Mouse (Mus musculus): ENCODE data around the gene Cdc20. TPM values are rescaled to one million over a fixed set of nuclear protein-coding genes. Genes with fewer than 3 reads are reported as not detected.

The Cdc20 gene
- polyA plus RNA-seq, 1 experiment from 2014 or later, result 270 TPM

DNA sequence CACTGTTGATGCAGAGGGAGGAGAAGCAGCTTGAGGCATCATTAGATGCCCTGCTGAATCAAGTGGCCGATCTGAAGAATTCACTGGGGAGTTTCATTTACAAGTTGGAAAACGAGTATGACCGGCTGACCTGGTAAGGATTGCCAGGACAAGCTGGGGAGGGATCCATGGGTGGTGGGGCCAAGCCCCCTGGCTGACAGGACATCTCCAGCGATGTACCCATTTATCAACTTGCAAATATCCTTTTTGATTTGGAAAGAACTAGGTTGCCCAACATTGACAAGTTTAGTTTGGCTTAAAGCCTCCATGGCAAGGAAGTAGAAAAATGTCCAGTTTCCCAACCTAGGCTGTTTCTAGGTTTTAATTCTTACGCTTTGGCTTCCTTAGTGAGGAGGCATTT is 26.3 kb downstream of the Cdc20 start:
- WGBS, result 87% methylated on average over 5 of the region's 5 CpGs
- Histone ChIP-seq H3K9me3 (no peaks in the 10 kb centered on the region), H3K4me3 (no peak overlapping the region), H3K27ac (no peak overlapping the region), H3K4me1 (peaks cover 16% of the 10 kb centered on the region), H3K36me3 (peaks cover 49% of the 10 kb centered on the region), H3K27me3 (ENCODE audit: insufficient read depth, poor library complexity, severe bottlenecking) (no peaks in the 10 kb centered on the region)
- DNase-seq (ENCODE audit: low spot score), result no peak

DNA sequence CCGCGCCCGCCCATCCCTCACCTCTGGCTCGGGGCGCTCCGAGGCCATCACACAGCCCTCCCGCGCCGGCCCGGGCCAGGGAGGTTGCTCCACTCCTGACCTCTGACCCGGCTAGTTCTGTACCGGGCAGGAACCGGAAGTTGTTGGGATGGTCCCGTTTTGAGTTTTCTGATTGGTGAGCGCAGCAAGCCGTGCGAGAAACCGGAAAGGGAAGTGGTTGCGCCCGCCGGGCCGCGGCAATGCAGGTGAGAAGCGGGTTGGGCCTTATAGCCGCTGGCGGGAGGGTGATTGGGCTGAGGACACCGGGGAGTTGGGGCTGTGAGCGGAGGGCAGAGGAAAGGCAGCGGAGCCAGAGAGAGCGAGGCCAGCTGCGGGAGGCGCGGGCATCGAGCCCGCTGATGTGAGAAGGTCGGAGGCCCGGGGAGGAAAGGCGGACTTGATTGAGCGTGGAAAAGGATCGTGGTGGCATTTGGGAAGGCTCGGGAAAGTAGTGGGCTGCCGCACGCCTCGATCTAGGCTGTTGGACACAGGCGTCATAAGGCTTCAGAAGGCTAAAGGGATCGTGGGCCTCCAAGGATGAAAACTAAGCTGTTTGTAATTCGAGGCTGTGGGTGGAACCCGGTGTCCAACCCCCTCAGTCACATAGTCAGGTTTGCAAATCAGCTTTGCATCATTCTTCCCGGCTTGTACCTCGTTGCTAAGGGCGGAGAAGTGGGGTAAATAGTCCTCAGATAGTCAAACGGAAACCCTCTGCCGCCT is 27.8 kb downstream of the Cdc20 start, which contains the start of the genes Szt2 and Med8:
Gene Szt2 (minus strand): TSS at position 132 of the 759 bp plus-strand sequence.
Gene Med8 (plus strand): TSS at position 196 of the 759 bp plus-strand sequence.
- DNase-seq (ENCODE audit: low spot score), result peak; percentile 97
- Histone ChIP-seq H3K4me1 (peaks cover 16% of the 10 kb centered on the region), H3K27me3 (ENCODE audit: insufficient read depth, poor library complexity, severe bottlenecking) (no peaks in the 10 kb centered on the region), H3K36me3 (peaks cover 47% of the 10 kb centered on the region), H3K27ac (peak within 1 kb of the TSS; percentile 93), H3K4me3 (peak within 1 kb of the TSS; percentile 94), H3K9me3 (no peaks in the 10 kb centered on the region)
- under 1% methylated on average over 53 of the region's 53 CpGs for WGBS

DNA sequence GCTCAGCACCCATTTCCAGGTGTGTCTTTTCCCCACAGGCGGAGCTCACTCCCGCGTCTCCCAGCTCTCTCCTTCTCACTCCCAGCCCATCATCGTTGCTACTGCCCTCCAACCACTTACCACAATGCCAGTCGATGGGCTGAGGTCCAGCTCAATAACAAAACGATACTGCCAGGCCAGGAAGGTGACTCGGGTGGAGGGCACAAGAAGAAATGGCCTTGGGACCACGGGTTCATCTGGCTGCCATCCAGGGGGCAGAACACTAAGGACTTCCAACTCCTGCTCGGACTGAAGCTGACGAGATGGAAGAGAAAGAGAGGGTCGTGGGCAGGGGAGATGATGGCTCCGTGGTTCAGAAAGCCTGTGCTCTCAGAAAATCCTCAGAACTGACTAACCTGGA is 34.5 kb downstream of the Cdc20 start:
- H3K9me3 ChIP-seq, result no peaks in the 10 kb centered on the region
- H3K27ac ChIP-seq, result no peak overlapping the region
- DNase-seq (ENCODE audit: low spot score), result no peak
- no peaks in the 10 kb centered on the region for H3K4me1 ChIP-seq
- no peaks in the 10 kb centered on the region for H3K27me3 ChIP-seq (ENCODE audit: insufficient read depth, poor library complexity, severe bottlenecking)
- H3K4me3 ChIP-seq, result no peak overlapping the region
- H3K36me3 ChIP-seq, result peaks cover 71% of the 10 kb centered on the region
- WGBS, result 93% methylated on average over 12 of the region's 12 CpGs

DNA sequence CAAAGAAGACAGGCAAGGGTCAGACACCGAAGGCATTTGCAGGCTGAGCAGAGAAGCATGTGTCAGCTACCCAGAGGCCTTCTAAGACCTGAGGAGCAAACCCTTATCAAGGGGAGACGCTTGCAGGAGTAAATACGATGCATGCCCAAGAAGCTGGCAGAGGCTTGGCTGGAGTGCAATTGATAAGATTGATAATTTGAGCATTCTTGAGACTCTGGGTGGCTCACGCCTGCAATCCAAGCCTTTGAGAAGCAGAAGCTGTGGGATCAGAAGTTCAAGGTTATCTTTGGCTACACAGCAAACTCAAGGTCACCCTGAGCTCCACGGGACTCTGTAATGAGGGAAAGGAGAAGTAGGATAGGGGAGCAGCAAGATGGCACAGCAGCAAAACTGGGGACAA is 35.2 kb downstream of the Cdc20 start:
- Histone ChIP-seq H3K27ac (peak overlapping the region; percentile 8; the same call in 1 of the 2 replicates), H3K27me3 (ENCODE audit: insufficient read depth, poor library complexity, severe bottlenecking) (no peaks in the 10 kb centered on the region), H3K4me1 (no peaks in the 10 kb centered on the region), H3K9me3 (no peaks in the 10 kb centered on the region), H3K4me3 (no peak overlapping the region), H3K36me3 (peaks cover 79% of the 10 kb centered on the region)
- 80% methylated on average over 5 of the region's 5 CpGs for WGBS
- DNase-seq (ENCODE audit: low spot score), result no peak

DNA sequence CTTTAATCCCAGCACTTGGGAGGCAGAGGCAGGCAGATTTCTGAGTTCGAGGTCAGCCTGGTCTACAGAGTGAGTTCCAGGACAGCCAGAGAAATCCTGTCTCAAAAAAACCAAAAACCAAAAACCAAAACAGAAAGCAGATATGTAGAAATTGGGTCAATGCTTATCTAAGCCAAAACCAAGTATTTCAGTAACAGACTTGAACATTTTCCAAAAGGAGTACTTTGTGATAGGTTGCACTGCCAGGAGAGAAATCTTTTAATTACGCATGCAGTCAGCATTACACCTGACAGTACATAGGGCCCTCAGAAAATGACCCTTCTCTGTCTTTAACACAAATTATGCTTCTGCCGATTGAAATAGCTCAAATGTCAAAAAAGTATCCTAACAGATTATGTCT is 35.7 kb downstream of the Cdc20 start:
- H3K4me1 ChIP-seq, result no peaks in the 10 kb centered on the region
- H3K27me3 ChIP-seq (ENCODE audit: insufficient read depth, poor library complexity, severe bottlenecking), result no peaks in the 10 kb centered on the region
- H3K36me3 ChIP-seq, result peaks cover 84% of the 10 kb centered on the region
- no peak for DNase-seq (ENCODE audit: low spot score)
- no peak overlapping the region for H3K4me3 ChIP-seq
- WGBS, result 93% methylated on average over 3 of the region's 3 CpGs
- no peaks in the 10 kb centered on the region for H3K9me3 ChIP-seq
- H3K27ac ChIP-seq, result no peak overlapping the region

DNA sequence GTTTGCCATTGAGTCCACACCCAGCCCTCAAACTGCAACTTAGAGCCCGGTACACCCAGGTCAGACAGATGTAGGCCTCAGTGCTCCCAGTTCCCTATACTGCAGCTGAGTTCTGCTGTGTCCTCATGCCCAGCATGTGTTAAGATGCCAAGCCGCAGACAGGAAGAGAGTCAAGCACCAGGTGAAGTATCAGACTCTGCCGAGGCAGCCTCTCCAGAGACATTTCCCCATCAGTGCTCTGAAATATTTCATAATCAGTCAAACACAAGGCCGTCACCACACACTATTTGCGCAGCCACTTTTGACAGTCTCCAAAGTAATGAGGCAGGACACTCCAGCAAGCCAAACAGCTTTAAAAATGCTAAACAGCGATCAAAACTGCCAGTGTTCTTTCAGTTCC is 38.8 kb downstream of the Cdc20 start:
- no peak overlapping the region for H3K4me3 ChIP-seq
- DNase-seq (ENCODE audit: low spot score), result no peak
- H3K27ac ChIP-seq, result no peak overlapping the region
- H3K4me1 ChIP-seq, result no peaks in the 10 kb centered on the region
- peaks cover 91% of the 10 kb centered on the region for H3K36me3 ChIP-seq
- H3K27me3 ChIP-seq (ENCODE audit: insufficient read depth, poor library complexity, severe bottlenecking), result no peaks in the 10 kb centered on the region
- no peaks in the 10 kb centered on the region for H3K9me3 ChIP-seq
- WGBS, result 95% methylated on average over 6 of the region's 6 CpGs

DNA sequence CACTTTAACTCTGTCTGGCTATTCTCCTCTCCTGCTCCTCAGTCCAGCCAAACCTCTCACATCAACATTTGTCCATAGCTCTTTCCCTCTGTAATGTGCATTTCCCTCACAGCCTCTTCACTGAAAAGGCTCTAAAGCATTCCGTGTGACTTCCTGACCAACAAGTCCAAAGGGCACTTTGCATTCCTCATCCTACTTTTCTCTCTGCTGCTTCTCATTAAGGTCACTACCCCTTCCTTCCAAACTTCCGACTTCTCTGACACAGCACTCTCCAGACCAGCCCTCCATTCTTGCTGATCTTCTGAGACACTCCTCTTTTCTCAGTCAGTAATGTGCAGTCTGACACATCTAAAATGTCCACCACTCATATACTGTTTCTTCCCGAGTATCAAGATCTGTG is 40.7 kb downstream of the Cdc20 start:
- H3K4me3 ChIP-seq, result no peak overlapping the region
- H3K27me3 ChIP-seq (ENCODE audit: insufficient read depth, poor library complexity, severe bottlenecking), result no peaks in the 10 kb centered on the region
- peaks cover 91% of the 10 kb centered on the region for H3K36me3 ChIP-seq
- WGBS, result 79% methylated on average over 3 of the region's 3 CpGs
- no peaks in the 10 kb centered on the region for H3K9me3 ChIP-seq
- H3K27ac ChIP-seq, result no peak overlapping the region
- no peak for DNase-seq (ENCODE audit: low spot score)
- H3K4me1 ChIP-seq, result no peaks in the 10 kb centered on the region

DNA sequence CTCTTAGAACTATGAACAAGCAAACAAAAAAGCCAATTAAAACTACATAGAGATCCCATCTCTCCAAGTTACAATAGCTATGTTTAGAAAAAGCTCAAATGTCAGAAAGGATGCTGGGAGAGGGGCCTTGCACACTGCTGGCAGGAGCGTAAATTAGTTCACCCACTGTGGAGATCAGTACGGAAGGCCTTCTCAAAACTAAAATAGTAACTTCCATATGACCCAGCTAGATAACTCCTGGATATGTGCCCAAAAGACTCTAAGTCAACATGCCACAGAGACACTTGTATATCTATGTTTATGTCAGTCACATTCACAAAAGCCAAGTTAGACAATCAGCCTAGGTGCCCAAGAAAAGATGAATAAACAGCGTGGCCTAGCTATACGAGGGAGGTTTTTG is 41.9 kb downstream of the Cdc20 start:
- H3K4me1 ChIP-seq, result no peaks in the 10 kb centered on the region
- H3K27ac ChIP-seq, result no peak overlapping the region
- no peaks in the 10 kb centered on the region for H3K27me3 ChIP-seq (ENCODE audit: insufficient read depth, poor library complexity, severe bottlenecking)
- H3K4me3 ChIP-seq, result no peak overlapping the region
- WGBS, result 72% methylated on average over 4 of the region's 4 CpGs
- H3K9me3 ChIP-seq, result no peaks in the 10 kb centered on the region
- no peak for DNase-seq (ENCODE audit: low spot score)
- peaks cover 95% of the 10 kb centered on the region for H3K36me3 ChIP-seq

DNA sequence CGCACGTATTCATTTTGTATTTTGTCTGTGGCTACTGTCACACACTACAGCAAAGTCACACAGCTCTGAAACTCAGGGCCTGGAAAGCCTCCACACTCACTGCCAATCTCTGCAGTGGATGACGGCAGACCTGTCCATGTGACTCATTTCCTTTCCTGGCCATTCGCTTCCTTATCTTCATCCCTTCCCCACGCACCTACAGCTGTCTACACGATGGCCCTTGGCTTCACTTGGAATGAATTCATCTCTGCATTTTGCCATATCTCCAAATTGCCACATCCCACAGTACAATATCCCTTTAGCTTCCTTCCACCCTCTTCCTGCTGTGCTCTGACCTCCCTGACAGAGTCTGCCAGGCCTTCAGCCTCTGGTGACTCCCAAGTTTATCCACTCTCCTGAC is 42.6 kb downstream of the Cdc20 start:
- no peak for DNase-seq (ENCODE audit: low spot score)
- Histone ChIP-seq H3K4me3 (no peak overlapping the region), H3K9me3 (no peaks in the 10 kb centered on the region), H3K27me3 (ENCODE audit: insufficient read depth, poor library complexity, severe bottlenecking) (no peaks in the 10 kb centered on the region), H3K4me1 (no peaks in the 10 kb centered on the region), H3K27ac (no peak overlapping the region; the same call in 1 of the 2 replicates), H3K36me3 (peaks cover 95% of the 10 kb centered on the region)
- WGBS, result 55% methylated on average over 6 of the region's 6 CpGs

DNA sequence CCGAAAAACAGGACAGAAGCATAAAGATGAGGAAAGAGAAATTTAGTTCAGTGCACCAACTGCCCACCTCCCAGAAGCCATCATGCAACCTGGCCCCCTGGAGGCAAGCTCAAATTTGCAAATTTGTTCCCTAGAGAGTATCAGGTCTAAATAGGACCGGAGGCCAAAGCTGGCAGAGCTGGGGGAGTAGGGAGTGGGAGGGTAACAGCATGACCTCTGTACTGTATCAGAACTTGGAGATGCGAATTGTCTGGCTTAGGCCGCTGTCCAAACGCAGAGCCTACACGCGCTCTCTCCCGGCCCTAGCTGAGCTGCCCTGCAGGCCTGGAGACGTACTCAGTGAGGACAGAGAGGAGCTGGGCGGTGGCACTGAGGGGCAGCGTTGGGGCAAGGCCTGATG is 47.0 kb downstream of the Cdc20 start:
- Histone ChIP-seq H3K27me3 (ENCODE audit: insufficient read depth, poor library complexity, severe bottlenecking) (no peaks in the 10 kb centered on the region), H3K4me3 (no peak overlapping the region), H3K4me1 (no peaks in the 10 kb centered on the region), H3K36me3 (peaks cover 99% of the 10 kb centered on the region), H3K9me3 (no peaks in the 10 kb centered on the region), H3K27ac (no peak overlapping the region)
- 93% methylated on average over 11 of the region's 11 CpGs for WGBS
- DNase-seq (ENCODE audit: low spot score), result no peak

DNA sequence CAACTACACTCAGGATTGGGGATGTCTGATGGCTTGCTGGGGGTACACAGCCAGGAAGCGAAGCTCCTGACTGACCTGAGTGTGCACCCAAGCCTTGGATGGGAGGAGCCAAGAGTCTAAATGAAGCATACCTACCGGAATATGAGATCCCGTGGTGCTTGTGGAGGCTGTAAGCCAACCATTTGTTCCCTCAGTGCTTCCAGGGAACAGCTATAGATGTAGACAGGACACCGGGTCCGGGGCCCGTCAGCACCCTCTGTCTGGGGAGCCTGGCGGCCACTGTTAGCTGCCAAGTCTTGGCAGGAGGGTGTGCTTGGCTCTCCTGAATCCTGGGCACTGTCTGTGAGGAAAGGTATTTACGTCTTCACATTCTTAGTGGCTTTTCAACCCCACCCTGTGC is 49.8 kb downstream of the Cdc20 start:
- H3K27ac ChIP-seq, result no peak overlapping the region
- DNase-seq (ENCODE audit: low spot score), result no peak
- no peaks in the 10 kb centered on the region for H3K9me3 ChIP-seq
- H3K27me3 ChIP-seq (ENCODE audit: insufficient read depth, poor library complexity, severe bottlenecking), result no peaks in the 10 kb centered on the region
- H3K36me3 ChIP-seq, result peaks cover 100% of the 10 kb centered on the region
- no peaks in the 10 kb centered on the region for H3K4me1 ChIP-seq
- WGBS, result 92% methylated on average over 8 of the region's 8 CpGs
- H3K4me3 ChIP-seq, result no peak overlapping the region

DNA sequence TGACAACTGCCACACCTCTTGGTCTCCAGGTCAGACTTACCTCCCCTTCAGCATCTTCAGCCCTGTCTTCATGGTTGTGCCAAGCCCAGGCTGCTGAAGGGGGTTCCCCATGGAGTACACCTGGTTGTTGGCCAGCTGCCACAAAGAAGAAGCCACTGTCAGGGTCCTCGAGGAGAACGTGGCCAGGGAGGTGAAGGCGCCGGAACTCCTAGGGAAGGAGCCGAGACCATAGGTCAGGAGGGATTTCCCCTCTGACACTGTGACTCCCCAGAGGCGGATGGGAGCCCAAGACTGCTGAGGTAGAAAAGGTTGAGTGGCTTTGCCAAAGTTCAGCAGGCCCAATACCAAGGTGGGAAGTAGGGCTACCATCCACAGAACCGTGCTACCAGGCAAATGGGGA is 53.9 kb downstream of the Cdc20 start:
- WGBS, result 93% methylated on average over 7 of the region's 7 CpGs
- DNase-seq (ENCODE audit: low spot score), result no peak

More for the DNA sequence above, 53.9 kb downstream of the Cdc20 start:
- Histone ChIP-seq H3K27me3 (ENCODE audit: insufficient read depth, poor library complexity, severe bottlenecking) (no peaks in the 10 kb centered on the region), H3K9me3 (no peaks in the 10 kb centered on the region), H3K36me3 (peaks cover 95% of the 10 kb centered on the region), H3K4me3 (no peak overlapping the region), H3K4me1 (no peaks in the 10 kb centered on the region), H3K27ac (no peak overlapping the region)
